Mouse (Mus musculus): ENCODE measurements around the gene Rbfox2.

DNA sequence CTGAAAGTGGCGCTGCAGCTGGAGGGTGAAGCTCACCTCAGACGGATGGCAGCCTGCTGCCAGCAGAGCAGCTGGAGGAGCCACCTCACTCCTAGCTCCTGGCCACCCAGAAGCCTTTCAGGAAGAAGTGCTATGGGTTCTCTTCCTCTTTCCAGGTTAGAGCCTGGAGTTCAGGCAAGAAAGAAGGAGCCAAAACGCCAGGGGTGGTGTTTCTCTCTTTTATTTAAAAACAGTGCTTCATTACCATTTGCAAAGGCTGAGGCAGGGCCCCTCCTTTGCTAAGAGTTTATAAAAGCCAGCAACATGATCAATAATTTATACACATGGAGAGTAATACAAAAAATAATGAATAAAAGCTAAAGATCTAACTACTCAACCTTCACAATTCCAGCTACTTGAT is 228.0 kb downstream of the Rbfox2 start:
- TF ChIP-seq CTCF (IDR thresholded peaks at IDR 0.05; ENCODE audit: borderline replicate concordance, insufficient read depth, low read length) (no peak), POLR2A (IDR thresholded peaks at IDR 0.05; ENCODE audit: low read depth, low read length) (no peak)
